Mouse (Mus musculus) heart, embryonic 12.5 days (tissue): Measurements from ENCODE around the gene St6galnac3. TPM values are rescaled to one million over a fixed set of nuclear protein-coding genes. Genes with fewer than 3 reads are reported as not detected.

Experiments
- ATAC-seq: fragments of 200-750 bp; cut with Nextera tagmentation; 2 replicates; pipeline ENCODE4 v1.8.0; 2017; ENCODE audit warnings: moderate TSS enrichment, moderate library complexity; ENCODE audit not compliant: insufficient number of reproducible peaks, low FRiP score
- H3K27ac ChIP-seq: fragments of 300-500 bp; sonication (generic); 2 replicates; pipeline ENCODE4 v1.5.1; 2016; ENCODE audit warnings: mild to moderate bottlenecking, moderate library complexity; ENCODE audit not compliant: poor library complexity, severe bottlenecking
- H3K27me3 ChIP-seq: fragments of 300-500 bp; sonication (generic); replicated peaks from 2 replicates; pipeline ENCODE4 v1.6.1; 2016; ENCODE audit warnings: mild to moderate bottlenecking, moderate library complexity
- H3K36me3 ChIP-seq: fragments of 300-500 bp; sonication (generic); 2 replicates; pipeline ENCODE4 v1.6.1; 2016; ENCODE audit warnings: mild to moderate bottlenecking, moderate library complexity
- H3K4me1 ChIP-seq: fragments of 300-500 bp; sonication (generic); replicated peaks from 2 replicates; pipeline ENCODE4 v1.6.1; 2016; ENCODE audit warnings: mild to moderate bottlenecking
- H3K4me2 ChIP-seq: fragments of 300-500 bp; sonication (generic); 2 replicates; pipeline ENCODE4 v1.6.1; 2016; ENCODE audit warnings: mild to moderate bottlenecking, moderate library complexity
- H3K4me3 ChIP-seq: fragments of 300-500 bp; sonication (generic); 2 replicates; pipeline ENCODE4 v1.5.1; 2016; ENCODE audit warnings: mild to moderate bottlenecking
- H3K9ac ChIP-seq: fragments of 300-500 bp; sonication (generic); 2 replicates; pipeline ENCODE4 v1.6.1; 2016; ENCODE audit warnings: mild to moderate bottlenecking, moderate library complexity
- H3K9me3 ChIP-seq: fragments of 300-500 bp; sonication (generic); replicated peaks from 2 replicates; pipeline ENCODE4 v1.6.1; 2016; ENCODE audit warnings: mild to moderate bottlenecking, moderate library complexity
- WGBS: fragments of 180-500 bp; shearing (Covaris S2); methylation state at CpG from one replicate; pipeline ENCODE4 v1.1.7; 2016; 5-methylcytosine and 5-hydroxymethylcytosine counted together
- polyA plus RNA-seq: library from polyadenylated mRNA; unstranded; fragments of >200 nt; fragmentation: Nextera tagmentation; extraction: Ambion mirVana; gene quantifications from 2 replicates; pipeline ENCODE4 v1.2.1, GENCODE M21; 2016

The St6galnac3 gene
- polyA plus RNA-seq, 1 experiment from 2014 or later: 27.0 TPM

DNA sequence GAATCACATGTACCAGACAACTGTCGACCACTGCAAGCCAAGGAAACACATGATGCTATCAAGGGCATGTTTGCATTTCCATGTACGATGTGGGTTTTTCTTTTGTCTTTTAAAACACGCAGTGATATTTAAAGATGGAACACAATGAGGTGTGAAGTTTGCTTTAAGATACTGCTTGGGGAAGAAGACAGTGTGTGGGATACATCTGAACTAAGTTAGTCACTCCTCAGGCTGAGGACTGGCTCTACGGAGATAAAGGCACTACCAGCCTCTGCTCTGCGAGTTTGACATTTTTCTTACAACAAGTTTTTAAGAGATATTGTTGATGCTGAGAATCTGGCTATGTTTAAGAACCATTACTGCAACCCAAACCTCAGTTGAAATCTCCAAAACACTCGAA, 316.6 kb downstream of the St6galnac3 start:
- no peak overlapping the region for H3K4me2 ChIP-seq
- no peak for ATAC-seq
- H3K4me1 ChIP-seq: no peaks in the 10 kb centered on the region
- WGBS: 74% methylated on average over 6 of the region's 6 CpGs
- H3K27me3 ChIP-seq: no peaks in the 10 kb centered on the region
- no peak overlapping the region for H3K9ac ChIP-seq
- H3K27ac ChIP-seq: no peak overlapping the region
- no peaks in the 10 kb centered on the region for H3K9me3 ChIP-seq
- no peaks in the 10 kb centered on the region for H3K36me3 ChIP-seq
- no peak overlapping the region for H3K4me3 ChIP-seq

DNA sequence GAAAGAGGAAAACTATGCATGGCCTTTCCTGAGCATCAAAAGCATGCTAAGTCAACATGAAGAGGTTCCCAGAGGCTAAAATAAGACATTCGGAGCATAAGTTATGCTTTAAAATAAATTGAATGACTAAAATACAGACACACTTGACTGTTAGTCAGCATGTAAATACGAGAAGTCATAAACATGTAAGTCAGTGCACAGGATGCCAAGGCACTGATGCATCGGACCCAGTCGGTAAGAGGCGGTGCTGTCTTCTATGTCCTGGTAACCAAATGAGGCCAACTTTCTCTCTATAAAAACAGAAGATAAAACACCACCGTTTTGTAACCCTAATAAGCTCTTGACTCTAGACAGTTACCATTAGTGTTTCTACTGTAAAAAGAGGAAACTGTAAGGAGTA, 317.3 kb downstream of the St6galnac3 start:
- Histone ChIP-seq H3K9me3 (no peaks in the 10 kb centered on the region), H3K4me3 (no peak overlapping the region), H3K36me3 (no peaks in the 10 kb centered on the region), H3K9ac (no peak overlapping the region), H3K27me3 (no peaks in the 10 kb centered on the region), H3K4me2 (no peak overlapping the region), H3K27ac (no peak overlapping the region), H3K4me1 (no peaks in the 10 kb centered on the region)
- ATAC-seq: no peak
- WGBS: 82% methylated on average over 6 of the region's 6 CpGs

DNA sequence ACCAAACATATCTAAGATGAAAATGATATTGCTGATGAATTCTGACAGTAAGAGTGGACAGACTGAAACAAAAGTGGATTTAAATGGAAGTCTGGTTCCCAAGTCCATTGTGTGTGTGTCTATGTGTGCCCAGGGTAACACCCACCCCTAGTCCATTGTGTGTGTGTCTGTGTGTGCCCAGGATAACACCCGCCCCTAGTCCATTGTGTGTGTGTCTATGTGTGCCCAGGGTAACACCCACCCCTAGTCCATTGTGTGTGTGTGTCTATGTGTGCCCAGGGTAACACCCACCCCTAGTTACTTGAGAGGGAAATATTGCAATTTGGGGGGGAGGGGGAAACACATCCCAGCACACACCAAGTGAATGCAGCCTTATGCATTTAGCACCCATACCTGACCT, 318.1 kb downstream of the St6galnac3 start:
- H3K27me3 ChIP-seq: no peaks in the 10 kb centered on the region
- no peak overlapping the region for H3K4me2 ChIP-seq
- no peaks in the 10 kb centered on the region for H3K4me1 ChIP-seq
- no peak overlapping the region for H3K4me3 ChIP-seq
- no peaks in the 10 kb centered on the region for H3K36me3 ChIP-seq
- H3K9me3 ChIP-seq: no peaks in the 10 kb centered on the region
- 67% methylated on average over 1 of the region's 1 CpGs for WGBS
- H3K9ac ChIP-seq: no peak overlapping the region
- H3K27ac ChIP-seq: no peak overlapping the region
- no peak for ATAC-seq

DNA sequence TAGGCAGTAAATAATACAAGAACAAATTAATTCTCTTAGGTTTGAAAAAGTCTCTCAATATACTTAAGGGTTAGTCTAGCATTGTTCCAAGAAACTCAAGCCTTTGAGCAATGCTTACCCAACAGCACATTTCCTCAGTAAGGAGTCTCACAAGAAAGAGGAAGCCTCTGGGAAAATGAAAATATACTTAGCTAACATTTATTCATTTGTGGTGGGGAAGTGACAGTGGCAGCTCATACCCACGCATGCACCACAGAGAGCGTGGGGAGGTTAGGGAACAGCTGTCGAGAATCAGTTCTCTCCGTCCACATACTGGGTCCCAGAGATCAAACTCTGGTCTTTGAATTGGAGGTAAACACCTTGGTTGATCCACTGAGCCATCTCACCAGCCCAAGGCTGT, 318.8 kb downstream of the St6galnac3 start:
- no peaks in the 10 kb centered on the region for H3K4me1 ChIP-seq
- WGBS: 84% methylated on average over 4 of the region's 4 CpGs
- H3K9me3 ChIP-seq: no peaks in the 10 kb centered on the region
- H3K4me3 ChIP-seq: no peak overlapping the region
- H3K4me2 ChIP-seq: no peak overlapping the region
- H3K27me3 ChIP-seq: no peaks in the 10 kb centered on the region
- H3K9ac ChIP-seq: no peak overlapping the region
- H3K36me3 ChIP-seq: no peaks in the 10 kb centered on the region
- no peak overlapping the region for H3K27ac ChIP-seq
- no peak for ATAC-seq

DNA sequence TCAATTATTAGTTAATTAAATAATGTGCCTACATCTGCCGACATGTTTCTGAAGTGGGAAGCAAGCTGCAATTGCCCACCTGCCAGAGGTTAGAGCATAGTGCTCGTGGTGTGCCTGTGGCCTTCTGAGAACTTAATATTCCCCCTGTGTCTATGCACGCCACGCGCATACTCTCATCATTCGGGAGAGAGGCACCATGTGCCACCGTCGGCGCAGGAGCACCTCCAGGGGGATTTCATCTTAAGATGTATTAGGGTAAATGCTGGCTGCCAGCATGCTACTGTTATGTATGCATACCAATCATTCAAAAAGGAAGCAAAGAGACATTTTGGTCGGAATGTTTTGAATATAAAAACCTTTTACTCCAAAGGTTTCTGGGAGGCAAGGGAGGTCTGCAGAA, 319.3 kb downstream of the St6galnac3 start:
- no peak overlapping the region for H3K9ac ChIP-seq
- no peak overlapping the region for H3K4me2 ChIP-seq
- H3K9me3 ChIP-seq: no peaks in the 10 kb centered on the region
- no peaks in the 10 kb centered on the region for H3K36me3 ChIP-seq
- ATAC-seq: no peak
- no peak overlapping the region for H3K4me3 ChIP-seq
- no peaks in the 10 kb centered on the region for H3K27me3 ChIP-seq
- no peak overlapping the region for H3K27ac ChIP-seq
- WGBS: 87% methylated on average over 10 of the region's 10 CpGs
- H3K4me1 ChIP-seq: no peaks in the 10 kb centered on the region

- ATAC-seq: no peak
- Histone ChIP-seq H3K36me3 (no peaks in the 10 kb centered on the region), H3K27me3 (no peaks in the 10 kb centered on the region), H3K27ac (no peak overlapping the region), H3K9me3 (no peaks in the 10 kb centered on the region), H3K9ac (no peak overlapping the region), H3K4me3 (no peak overlapping the region), H3K4me1 (peaks cover 10% of the 10 kb centered on the region), H3K4me2 (no peak overlapping the region)
- 85% methylated on average over 3 of the region's 3 CpGs for WGBS
Measured at GRCm38 (mm10) chr3:153400259-153400658, 324.7 kb downstream of the St6galnac3 start.

DNA sequence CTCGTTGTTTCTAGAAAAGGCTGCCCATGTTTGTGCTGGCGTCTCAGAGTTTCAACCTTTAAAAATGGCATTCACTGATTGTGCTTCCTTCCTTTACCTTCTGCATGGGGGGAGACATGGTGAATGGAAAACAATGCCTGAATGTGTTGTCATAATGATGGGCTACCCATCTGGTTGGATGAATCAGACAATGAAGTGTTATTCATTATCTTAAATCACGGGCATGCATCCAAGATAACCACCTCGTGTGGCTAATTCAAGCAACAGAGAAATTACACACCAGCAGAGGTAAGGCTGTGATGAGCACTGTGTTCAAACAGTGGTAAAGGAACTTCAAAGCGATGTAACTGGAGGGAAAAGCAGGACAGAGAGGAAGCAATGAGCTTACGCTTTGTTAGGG, 325.4 kb downstream of the St6galnac3 start:
- ATAC-seq: no peak
- Histone ChIP-seq H3K9ac (no peak overlapping the region), H3K27me3 (no peaks in the 10 kb centered on the region), H3K36me3 (no peaks in the 10 kb centered on the region), H3K9me3 (no peaks in the 10 kb centered on the region), H3K4me1 (peaks cover 10% of the 10 kb centered on the region), H3K27ac (no peak overlapping the region), H3K4me3 (no peak overlapping the region), H3K4me2 (no peak overlapping the region)
- WGBS: 69% methylated on average over 6 of the region's 6 CpGs

- Histone ChIP-seq H3K4me3 (no peak overlapping the region), H3K4me1 (peaks cover 10% of the 10 kb centered on the region), H3K36me3 (0 out of 2 replicates have a peak, but pooled peaks cover 3% of the 10 kb centered on the region), H3K27me3 (no peaks in the 10 kb centered on the region), H3K9me3 (peaks cover 4% of the 10 kb centered on the region; the same call in 1 of the 2 replicates), H3K27ac (no peak overlapping the region), H3K9ac (no peak overlapping the region), H3K4me2 (no peak overlapping the region)
- 88% methylated on average over 9 of the region's 9 CpGs for WGBS
- ATAC-seq: no peak
Measured at GRCm38 (mm10) chr3:153397726-153398125, 327.2 kb downstream of the St6galnac3 start.

DNA sequence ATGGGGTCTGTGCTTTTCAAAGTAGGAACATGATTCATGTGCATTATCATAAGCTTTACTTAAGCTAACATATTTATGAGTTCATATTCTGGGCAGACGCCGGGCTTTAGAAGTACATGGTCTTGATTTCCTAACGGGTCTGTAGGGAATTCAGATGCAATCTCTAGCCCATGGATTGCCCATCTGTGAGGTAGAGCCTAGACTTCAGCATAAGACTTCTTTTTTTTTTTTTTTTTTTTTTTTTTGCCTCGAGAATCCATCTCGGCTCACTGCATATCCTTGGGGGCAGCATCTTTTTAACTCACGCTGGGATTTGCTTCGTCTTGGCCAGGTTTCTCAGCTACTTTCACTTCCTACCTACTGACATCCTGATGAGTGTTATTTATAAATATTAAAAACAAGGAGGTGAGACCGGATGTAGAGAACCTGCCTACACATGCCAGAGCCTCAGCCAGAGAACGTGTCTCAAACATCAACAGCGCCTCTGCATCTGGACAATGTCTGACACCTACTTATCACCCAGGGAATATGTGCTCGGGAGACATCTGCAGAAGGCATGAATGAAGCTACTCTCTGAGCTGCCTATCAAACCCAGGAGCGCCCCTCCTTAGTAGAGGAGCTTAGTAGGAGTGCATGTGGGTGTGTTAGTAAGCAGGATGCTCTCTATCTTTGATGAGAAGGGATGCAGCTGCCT, 328.5 kb downstream of the St6galnac3 start:
- Histone ChIP-seq H3K4me1 (peaks cover 10% of the 10 kb centered on the region), H3K4me2 (no peak overlapping the region), H3K27ac (no peak overlapping the region), H3K4me3 (no peak overlapping the region), H3K9ac (no peak overlapping the region), H3K27me3 (no peaks in the 10 kb centered on the region), H3K9me3 (peaks cover 4% of the 10 kb centered on the region; the same call in 1 of the 2 replicates), H3K36me3 (0 out of 2 replicates have a peak, but pooled peaks cover 3% of the 10 kb centered on the region)
- ATAC-seq: peak; percentile 33; the same call in 1 of the 2 replicates
- WGBS: 44% methylated on average over 12 of the region's 12 CpGs

GRCm38 (mm10) chr3:153395351-153395750, 329.6 kb downstream of the St6galnac3 start:
- H3K27me3 ChIP-seq: no peaks in the 10 kb centered on the region
- H3K9ac ChIP-seq: no peak overlapping the region
- peaks cover 4% of the 10 kb centered on the region; the same call in 1 of the 2 replicates for H3K9me3 ChIP-seq
- 86% methylated on average over 5 of the region's 5 CpGs for WGBS
- ATAC-seq: no peak
- H3K36me3 ChIP-seq: 0 out of 2 replicates have a peak, but pooled peaks cover 3% of the 10 kb centered on the region
- H3K4me3 ChIP-seq: no peak overlapping the region
- H3K4me1 ChIP-seq: peaks cover 10% of the 10 kb centered on the region
- no peak overlapping the region for H3K4me2 ChIP-seq
- H3K27ac ChIP-seq: no peak overlapping the region

DNA sequence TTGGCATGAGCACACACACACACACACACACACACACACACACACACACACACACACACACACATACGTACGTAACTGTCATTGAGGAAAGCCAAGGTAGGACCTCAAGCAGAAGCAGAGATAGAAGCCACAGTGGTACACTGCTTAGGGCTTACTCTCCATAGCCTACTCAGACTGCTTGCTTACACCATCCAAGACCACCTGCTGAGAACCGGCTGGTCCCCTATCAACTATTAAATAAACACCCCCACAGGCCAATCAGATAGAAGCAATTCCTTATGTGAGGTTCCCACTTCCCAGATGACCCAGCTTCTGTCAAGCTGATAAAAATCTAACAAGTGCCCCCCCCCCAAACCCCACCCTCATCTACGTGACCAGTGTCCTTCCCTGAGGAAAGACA, 330.2 kb downstream of the St6galnac3 start:
- Histone ChIP-seq H3K9ac (no peak overlapping the region), H3K27ac (no peak overlapping the region), H3K4me2 (no peak overlapping the region), H3K4me3 (no peak overlapping the region), H3K36me3 (0 out of 2 replicates have a peak, but pooled peaks cover 3% of the 10 kb centered on the region), H3K4me1 (peaks cover 10% of the 10 kb centered on the region), H3K27me3 (no peaks in the 10 kb centered on the region), H3K9me3 (peaks cover 4% of the 10 kb centered on the region; the same call in 1 of the 2 replicates)
- WGBS: 82% methylated on average over 4 of the region's 4 CpGs
- no peak for ATAC-seq

GRCm38 (mm10) chr3:153394224-153394623, 330.8 kb downstream of the St6galnac3 start:
- 65% methylated on average over 9 of the region's 9 CpGs for WGBS
- Histone ChIP-seq H3K27me3 (no peaks in the 10 kb centered on the region), H3K36me3 (0 out of 2 replicates have a peak, but pooled peaks cover 3% of the 10 kb centered on the region), H3K4me1 (peaks cover 10% of the 10 kb centered on the region), H3K27ac (no peak overlapping the region), H3K4me3 (no peak overlapping the region), H3K4me2 (no peak overlapping the region), H3K9me3 (peaks cover 4% of the 10 kb centered on the region; the same call in 1 of the 2 replicates), H3K9ac (no peak overlapping the region)
- no peak for ATAC-seq
